Comparison of ENCODE assay signal across 17 mouse cellular contexts in genomic region chr11:110536533-110536932, GRCm38 (mm10).
DNase-seq lines count a peak whose midpoint lies in the region; ATAC-seq and TF ChIP-seq lines count a peak whose summit lies in the region.
"Had no signal": no experiment of that assay in that cellular context is flagged by ENCODE, and none has a peak within 500 bp of the region (broad histone marks: within the 10 kb centered on the region; RNA-seq: fewer than 3 reads in every experiment).

No protein-coding gene starts in this region.

- TF ChIP-seq CTCF in forebrain, postnatal 0 days (IDR thresholded peaks at IDR 0.05; ENCODE audit: low read depth): peak; percentile 31; the same call in 1 of the 2 replicates
- TF ChIP-seq CTCF in layer of hippocampus, adult 2 months (conservative IDR thresholded peaks at IDR 0.05): peak; percentile 57

- H3K27ac ChIP-seq in forebrain, postnatal 0 days (ENCODE audit: low read depth, low read length): no peak overlapping the region
- no peak overlapping the region for H3K27ac ChIP-seq in forebrain, embryonic 14.5 days (ENCODE audit: low read depth, low read length)
- no peak overlapping the region for H3K27ac ChIP-seq in layer of hippocampus, adult 2 months
- H3K27ac ChIP-seq: embryonic facial prominence, embryonic 15.5 days; forebrain, embryonic 12.5 days; midbrain, embryonic 12.5 days had no signal

- H3K4me1 ChIP-seq in forebrain, postnatal 0 days (ENCODE audit: insufficient read depth): no peaks in the 10 kb centered on the region
- H3K4me1 ChIP-seq in forebrain, embryonic 14.5 days (ENCODE audit: control insufficient read depth, insufficient read depth, low read length): no peaks in the 10 kb centered on the region
- H3K4me1 ChIP-seq: embryonic facial prominence, embryonic 15.5 days; forebrain, embryonic 12.5 days had no signal

- H3K27me3 ChIP-seq in forebrain, postnatal 0 days (ENCODE audit: insufficient read depth, low read length): no peaks in the 10 kb centered on the region
- no peaks in the 10 kb centered on the region for H3K27me3 ChIP-seq in forebrain, embryonic 14.5 days (replicated peaks; ENCODE audit: control insufficient read depth, insufficient read depth, low read length)
- H3K27me3 ChIP-seq: embryonic facial prominence, embryonic 15.5 days; forebrain, embryonic 12.5 days; midbrain, embryonic 12.5 days had no signal

- WGBS in forebrain, postnatal 0 days: 89% methylated on average over 2 of the region's 2 CpGs
- WGBS in forebrain, embryonic 14.5 days: 98% methylated on average over 2 of the region's 2 CpGs

- H3K9ac ChIP-seq in forebrain, postnatal 0 days: no peak overlapping the region
- H3K9ac ChIP-seq in forebrain, embryonic 14.5 days (ENCODE audit: low read length): no peak overlapping the region
- H3K9ac ChIP-seq: embryonic facial prominence, embryonic 15.5 days; forebrain, embryonic 12.5 days; midbrain, embryonic 12.5 days had no signal

- no peaks in the 10 kb centered on the region for H3K9me3 ChIP-seq in forebrain, postnatal 0 days (ENCODE audit: low read length)
- H3K9me3 ChIP-seq in forebrain, embryonic 14.5 days (replicated peaks; ENCODE audit: control insufficient read depth, low read length): no peaks in the 10 kb centered on the region
- H3K9me3 ChIP-seq: embryonic facial prominence, embryonic 15.5 days; forebrain, embryonic 12.5 days; midbrain, embryonic 12.5 days had no signal

- no peak overlapping the region for H3K4me3 ChIP-seq in forebrain, postnatal 0 days (ENCODE audit: low read depth, low read length)
- H3K4me3 ChIP-seq in forebrain, embryonic 14.5 days (ENCODE audit: low read depth, low read length): no peak overlapping the region
- no peak overlapping the region for H3K4me3 ChIP-seq in layer of hippocampus, adult 2 months
- H3K4me3 ChIP-seq: embryonic facial prominence, embryonic 15.5 days; forebrain, embryonic 12.5 days; midbrain, embryonic 12.5 days had no signal

- no peaks in the 10 kb centered on the region for H3K36me3 ChIP-seq in forebrain, postnatal 0 days (ENCODE audit: insufficient read depth)
- H3K36me3 ChIP-seq in forebrain, embryonic 14.5 days (ENCODE audit: control insufficient read depth, insufficient read depth, low read length): no peaks in the 10 kb centered on the region
- H3K36me3 ChIP-seq: embryonic facial prominence, embryonic 15.5 days; forebrain, embryonic 12.5 days; midbrain, embryonic 12.5 days had no signal

- no peak overlapping the region for H3K4me2 ChIP-seq in forebrain, postnatal 0 days (ENCODE audit: low read depth)
- no peak overlapping the region for H3K4me2 ChIP-seq in forebrain, embryonic 14.5 days (ENCODE audit: low read length)
- H3K4me2 ChIP-seq: embryonic facial prominence, embryonic 15.5 days; forebrain, embryonic 12.5 days; midbrain, embryonic 12.5 days had no signal

- no peak for ATAC-seq in forebrain, postnatal 0 days
- ATAC-seq in forebrain, embryonic 14.5 days: no peak
- ATAC-seq: inflammation-experienced regulatory T-cells, adult 6 months had no signal

- DNase-seq in forebrain, postnatal 0 days: no peak
- no peak for DNase-seq in forebrain, embryonic 14.5 days (ENCODE audit: low spot score)
- DNase-seq in layer of hippocampus, adult 2 months (ENCODE audit: low spot score in 2 of 2): no peak
- no peak for DNase-seq in layer of hippocampus, postnatal 25 days (ENCODE audit: extremely low spot score in 1 of 2, low spot score in 1 of 2)
- DNase-seq in thymus, postnatal 4 days: peak; percentile 32
- DNase-seq in thymus, postnatal 10 days (ENCODE audit: low spot score in 2 of 2): no peak
- no peak for DNase-seq in T-cell, adult 2 months (ENCODE audit: low spot score)
- DNase-seq in adrenal gland, adult (ENCODE audit: inconsistent age in 2 of 2, low spot score in 1 of 2): no peak
- DNase-seq: cerebellum, adult 18-20 months; heart, postnatal 14 days; kidney, postnatal 14 days; layer of hippocampus, adult 9-11 months; liver had no signal
